Mouse (Mus musculus) spleen, postnatal 14 days (tissue): ENCODE data around the gene Elmod3.
A peak's percentile ranks its signal among the peaks of the same experiment; 100 is the strongest.
"Not testable (repeated sequence)": the region's sequence is repeated elsewhere in the genome, so short reads cannot be mapped to it uniquely, and the experiment has no call there.

Experiments
- DNase-seq, 2 experiments: peaks; one replicate each; pipeline ENCODE4 v3.0.0; 2021 to 2022; ENCODE audit warnings: low spot score in 2 of 2

Gene Elmod3

GRCm38 (mm10) chr6:72534035-72534809 is 64.0 kb downstream of the Elmod3 start:
- peak in 1 of 2 experiments; percentile 50 for DNase-seq

- DNase-seq = not testable (repeated sequence)
Observed at GRCm38 (mm10) chr6:72533555-72533954, 64.7 kb downstream of the Elmod3 start.

GRCm38 (mm10) chr6:72532580-72532979 is 65.6 kb downstream of the Elmod3 start:
- DNase-seq = no peak

- DNase-seq = no peak
Observed at GRCm38 (mm10) chr6:72528410-72529151, 69.6 kb downstream of the Elmod3 start.

- DNase-seq = no peak
Observed at GRCm38 (mm10) chr6:72527070-72527469, 71.1 kb downstream of the Elmod3 start.

- no peak for DNase-seq
Observed at GRCm38 (mm10) chr6:72524160-72524559, 74.1 kb downstream of the Elmod3 start.

- no peak for DNase-seq
Observed at GRCm38 (mm10) chr6:72523222-72523621, 75.0 kb downstream of the Elmod3 start.

GRCm38 (mm10) chr6:72522288-72522687 is 75.9 kb downstream of the Elmod3 start:
- no peak for DNase-seq

GRCm38 (mm10) chr6:72521607-72522006 is 76.6 kb downstream of the Elmod3 start, which contains the start of gene Sh2d6:
Gene Sh2d6, minus strand, starts transcription at chr6:72521707.
- no peak for DNase-seq

- no peak for DNase-seq
Observed at GRCm38 (mm10) chr6:72520904-72521303, 77.3 kb downstream of the Elmod3 start.

- no peak for DNase-seq
Observed at GRCm38 (mm10) chr6:72519892-72520663, 78.1 kb downstream of the Elmod3 start.

GRCm38 (mm10) chr6:72519303-72519702 is 78.9 kb downstream of the Elmod3 start:
- no peak for DNase-seq

GRCm38 (mm10) chr6:72518842-72519241 is 79.4 kb downstream of the Elmod3 start:
- DNase-seq = no peak
